Mouse (Mus musculus) hindbrain, embryonic 11.5 days (tissue): ENCODE data around the gene Nqo1. TPM values are rescaled to one million over a fixed set of nuclear protein-coding genes. Genes with fewer than 3 reads are reported as not detected.
A peak's percentile ranks its signal among the peaks of the same experiment; 100 is the strongest.

Source experiments
- ATAC-seq: fragments of 200-750 bp; cut with Nextera tagmentation; 2 replicates; pipeline ENCODE4 v1.8.0; 2017; ENCODE audit warnings: mild to moderate bottlenecking, moderate TSS enrichment, moderate library complexity; ENCODE audit not compliant: low FRiP score
- DNase-seq: peaks from one replicate; pipeline ENCODE4 v3.0.0-alpha.2; 2015; ENCODE audit warnings: low spot score
- H3K27ac ChIP-seq: fragments of 300-500 bp; sonication (generic); 2 replicates; pipeline ENCODE4 v1.5.1; 2014; ENCODE audit warnings: mild to moderate bottlenecking, low read depth, low read length
- H3K27me3 ChIP-seq: fragments of 300-500 bp; sonication (generic); 2 replicates; pipeline ENCODE4 v1.6.1; 2014; ENCODE audit warnings: mild to moderate bottlenecking, low read length, moderate library complexity, mixed read lengths; ENCODE audit not compliant: control insufficient read depth, insufficient read depth
- H3K36me3 ChIP-seq: fragments of 300-500 bp; sonication (generic); 2 replicates; pipeline ENCODE4 v1.6.1; 2014; ENCODE audit warnings: mild to moderate bottlenecking, low read length, moderate library complexity, mixed read lengths; ENCODE audit not compliant: control insufficient read depth, insufficient read depth
- H3K4me1 ChIP-seq: fragments of 300-500 bp; sonication (generic); replicated peaks from 2 replicates; pipeline ENCODE4 v1.6.1; 2014; ENCODE audit warnings: low read length, mixed read lengths; ENCODE audit not compliant: control insufficient read depth, insufficient read depth
- H3K4me2 ChIP-seq: fragments of 300-500 bp; sonication (generic); replicated peaks from 2 replicates; pipeline ENCODE4 v1.6.1; 2014; ENCODE audit warnings: mild to moderate bottlenecking, low read depth, low read length
- H3K4me3 ChIP-seq: fragments of 300-500 bp; sonication (generic); 2 replicates; pipeline ENCODE4 v1.5.1; 2014; ENCODE audit warnings: low read depth, low read length
- H3K9ac ChIP-seq: fragments of 300-500 bp; sonication (generic); 2 replicates; pipeline ENCODE4 v1.6.1; 2014; ENCODE audit warnings: low read depth, low read length
- H3K9me3 ChIP-seq: fragments of 300-500 bp; sonication (generic); 2 replicates; pipeline ENCODE4 v1.6.1; 2016; ENCODE audit warnings: low read length; ENCODE audit not compliant: control insufficient read depth
- WGBS: fragments of 180-500 bp; shearing (Covaris S2); extraction: QIAGEN DNeasy Blood & Tissue Kit; methylation state at CpG from one replicate; pipeline ENCODE4 v1.1.7; 2014; 5-methylcytosine and 5-hydroxymethylcytosine counted together
- polyA plus RNA-seq: library from polyadenylated mRNA; unstranded; fragments of >200 nt; fragmentation: Nextera tagmentation; extraction: Ambion mirVana; gene quantifications from 2 replicates; pipeline ENCODE4 v1.2.1, GENCODE M21; 2014

The Nqo1 gene
- 5.5 and 7.7 TPM in 2 replicates for polyA plus RNA-seq

- Histone ChIP-seq H3K36me3 (no peaks in the 10 kb centered on the region), H3K4me1 (no peaks in the 10 kb centered on the region; the same call in 1 of the 2 replicates), H3K9ac (no peak within 1 kb of the TSS; the same call in 1 of the 2 replicates), H3K4me2 (peak within 1 kb of the TSS; percentile 44), H3K4me3 (peak within 1 kb of the TSS; percentile 15), H3K9me3 (no peaks in the 10 kb centered on the region), H3K27ac (no peak within 1 kb of the TSS), H3K27me3 (no peaks in the 10 kb centered on the region)
- 18% methylated on average over 22 of the region's 22 CpGs for WGBS
- ATAC-seq (peak; percentile 90), DNase-seq (peak; percentile 80)
Observed at GRCm38 (mm10) chr8:107403038-107403781, at the start of gene Nqo1. Gene Nqo1, minus strand, starts transcription at chr8:107403206.

DNA sequence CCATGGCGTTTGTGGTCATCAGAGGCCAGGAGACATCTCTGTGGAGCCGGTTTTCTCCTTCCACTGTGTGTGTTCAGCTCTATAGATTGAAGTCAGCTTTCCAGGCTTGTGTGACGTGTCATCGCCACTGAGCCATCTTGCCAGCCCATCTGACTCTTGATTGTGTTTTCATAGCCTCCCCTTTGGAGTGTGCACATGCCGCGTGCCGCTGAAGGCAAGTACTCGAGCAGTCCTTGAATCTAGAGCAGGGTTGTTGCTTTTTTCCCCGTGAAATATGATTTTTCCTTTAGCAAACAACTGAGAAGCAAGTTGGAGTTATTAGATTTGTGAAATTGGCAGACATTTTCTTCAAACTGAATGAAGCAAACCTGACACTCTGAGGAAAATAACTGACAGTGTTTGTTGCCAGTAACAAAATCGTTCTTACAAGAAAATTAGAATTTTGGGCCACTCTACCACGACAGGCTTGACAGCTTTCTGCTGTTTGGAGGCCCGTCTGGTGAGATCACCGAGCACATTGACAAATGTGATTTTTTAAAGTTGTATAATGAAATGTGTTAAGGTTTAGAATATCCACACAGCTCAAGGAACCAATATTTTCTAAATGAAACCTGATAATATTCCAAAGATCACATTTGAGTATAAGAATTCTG is 48.5 kb upstream of the Nqo1 start:
- Histone ChIP-seq H3K4me3 (no peak overlapping the region), H3K36me3 (no peaks in the 10 kb centered on the region), H3K9me3 (no peaks in the 10 kb centered on the region), H3K4me2 (no peak overlapping the region), H3K27ac (no peak overlapping the region), H3K27me3 (no peaks in the 10 kb centered on the region), H3K4me1 (no peaks in the 10 kb centered on the region), H3K9ac (no peak overlapping the region)
- 93% methylated on average over 13 of the region's 13 CpGs for WGBS
- no peak for DNase-seq
- ATAC-seq = no peak

DNA sequence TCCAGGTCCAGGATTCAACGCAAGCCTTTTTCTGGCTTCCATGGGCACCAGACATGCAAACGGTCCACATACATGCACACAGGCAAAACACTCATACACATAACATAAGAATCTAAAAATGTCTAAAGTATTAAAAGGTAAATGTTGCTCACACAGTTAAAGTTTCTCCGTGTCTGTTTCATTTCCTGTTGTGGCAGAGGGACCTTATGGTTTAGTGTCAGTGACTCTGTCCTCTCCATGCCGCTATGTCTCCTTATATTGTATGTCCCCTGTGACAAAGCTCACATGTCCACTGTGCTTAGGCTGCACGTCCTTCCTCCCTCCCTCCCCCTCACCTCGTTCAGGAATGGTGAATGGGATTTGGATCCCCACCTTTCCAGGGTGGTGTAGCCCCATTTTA is 46.6 kb upstream of the Nqo1 start:
- H3K9ac ChIP-seq = no peak overlapping the region
- no peak overlapping the region for H3K4me2 ChIP-seq
- no peaks in the 10 kb centered on the region for H3K36me3 ChIP-seq
- 77% methylated on average over 6 of the region's 6 CpGs for WGBS
- no peaks in the 10 kb centered on the region for H3K4me1 ChIP-seq
- ATAC-seq = no peak
- no peaks in the 10 kb centered on the region for H3K9me3 ChIP-seq
- H3K27ac ChIP-seq = no peak overlapping the region
- no peak for DNase-seq
- H3K27me3 ChIP-seq = no peaks in the 10 kb centered on the region
- H3K4me3 ChIP-seq = no peak overlapping the region

DNA sequence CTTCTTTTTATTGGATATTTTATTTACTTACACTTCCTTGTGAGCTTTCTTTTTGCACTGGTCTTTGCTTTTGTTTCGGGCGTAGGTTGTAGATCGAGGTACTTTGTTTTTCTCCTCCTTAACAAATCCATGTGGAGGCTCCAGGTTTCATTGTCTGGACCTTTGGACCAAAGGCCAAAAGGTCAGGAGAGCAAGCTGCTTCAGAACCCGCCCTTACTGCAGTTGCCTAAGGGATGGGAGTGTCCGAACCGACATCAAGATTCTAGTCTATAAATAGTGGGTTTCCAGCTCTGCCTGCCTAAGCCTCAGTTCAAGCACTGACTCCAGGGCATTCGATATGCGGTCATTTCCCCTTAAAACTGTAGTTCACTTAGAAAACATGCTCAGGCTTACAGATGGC is 46.1 kb upstream of the Nqo1 start:
- H3K9ac ChIP-seq = no peak overlapping the region
- no peaks in the 10 kb centered on the region for H3K36me3 ChIP-seq
- no peaks in the 10 kb centered on the region for H3K4me1 ChIP-seq
- no peak overlapping the region for H3K4me2 ChIP-seq
- no peak for DNase-seq
- H3K4me3 ChIP-seq = no peak overlapping the region
- no peaks in the 10 kb centered on the region for H3K9me3 ChIP-seq
- no peaks in the 10 kb centered on the region for H3K27me3 ChIP-seq
- H3K27ac ChIP-seq = no peak overlapping the region
- ATAC-seq = no peak
- 33% methylated on average over 8 of the region's 8 CpGs for WGBS

DNA sequence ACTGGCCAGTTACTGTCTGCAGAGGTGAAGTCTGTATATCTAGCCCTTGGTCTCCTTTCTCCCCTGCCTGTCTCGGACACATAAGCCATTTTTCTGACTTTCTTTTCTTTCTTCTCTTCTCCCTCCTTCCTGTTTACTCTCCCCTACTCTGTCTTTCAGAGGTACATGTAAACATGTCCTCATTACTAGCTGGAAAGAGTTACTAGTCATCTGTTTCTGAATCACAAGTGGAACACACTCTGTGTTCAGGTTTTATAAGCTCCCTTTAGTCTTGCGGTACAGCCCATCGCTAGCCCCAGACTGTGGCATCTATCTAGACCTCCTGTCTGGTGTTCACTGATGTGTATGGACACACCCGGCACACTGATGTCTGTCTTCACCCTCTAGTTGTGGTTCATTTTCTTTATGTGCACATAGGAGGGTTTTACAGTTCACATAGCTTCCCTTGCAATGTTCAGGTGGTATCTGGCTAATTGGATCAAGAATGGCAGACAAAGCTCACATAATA is 45.4 kb upstream of the Nqo1 start:
- ATAC-seq (no peak), DNase-seq (no peak)
- Histone ChIP-seq H3K9ac (no peak overlapping the region), H3K4me2 (no peak overlapping the region), H3K4me1 (no peaks in the 10 kb centered on the region), H3K9me3 (no peaks in the 10 kb centered on the region), H3K27me3 (no peaks in the 10 kb centered on the region), H3K4me3 (no peak overlapping the region), H3K36me3 (no peaks in the 10 kb centered on the region), H3K27ac (no peak overlapping the region)
- WGBS = 70% methylated on average over 4 of the region's 4 CpGs

DNA sequence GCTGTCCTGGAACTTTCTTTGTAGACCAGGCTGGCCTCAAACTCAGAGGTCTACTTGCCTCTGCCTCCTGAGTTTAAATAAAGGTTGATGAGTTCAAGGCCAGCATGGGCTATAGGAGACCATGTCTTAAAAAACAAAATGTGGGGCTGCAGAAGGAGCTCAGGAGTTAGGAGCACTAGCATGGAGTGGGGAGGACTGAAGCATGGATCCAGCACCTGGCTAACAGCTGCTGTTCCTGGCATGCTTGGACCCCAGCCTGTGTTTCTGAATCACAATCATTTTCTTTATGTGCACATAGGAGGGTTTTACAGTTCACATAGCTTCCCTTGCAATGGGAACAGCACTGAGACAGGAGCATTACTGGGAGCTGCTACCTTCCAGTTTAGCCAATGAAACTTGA is 44.7 kb upstream of the Nqo1 start:
- DNase-seq (no peak), ATAC-seq (no peak)
- H3K4me3 ChIP-seq = no peak overlapping the region
- no peak overlapping the region for H3K9ac ChIP-seq
- no peaks in the 10 kb centered on the region for H3K9me3 ChIP-seq
- no peak overlapping the region for H3K27ac ChIP-seq
- H3K27me3 ChIP-seq = no peaks in the 10 kb centered on the region
- no peaks in the 10 kb centered on the region for H3K36me3 ChIP-seq
- H3K4me2 ChIP-seq = no peak overlapping the region
- H3K4me1 ChIP-seq = no peaks in the 10 kb centered on the region

DNA sequence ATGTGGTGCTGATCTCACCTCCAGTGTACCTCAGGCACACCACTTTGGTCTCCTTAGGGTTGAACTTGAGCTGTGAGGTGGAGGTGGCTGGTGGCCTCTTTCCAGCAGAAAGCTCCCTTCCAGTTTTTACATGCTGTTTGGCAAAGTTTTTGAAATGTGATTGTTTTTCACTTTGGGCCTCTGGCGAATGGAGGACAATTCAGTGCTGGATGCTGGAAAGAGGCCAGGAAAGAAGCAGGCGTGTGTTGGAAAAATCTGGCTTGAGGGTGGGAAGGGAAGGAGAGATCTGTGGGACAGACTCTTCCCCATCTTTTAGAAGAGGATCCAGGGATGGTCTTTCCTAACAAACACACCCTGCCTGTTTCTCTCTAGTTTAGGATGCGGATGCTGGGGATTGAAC is 41.6 kb upstream of the Nqo1 start:
- no peak for ATAC-seq
- no peak overlapping the region for H3K4me2 ChIP-seq
- no peak for DNase-seq
- WGBS = 95% methylated on average over 3 of the region's 3 CpGs
- H3K4me3 ChIP-seq = no peak overlapping the region
- H3K4me1 ChIP-seq = no peaks in the 10 kb centered on the region
- no peaks in the 10 kb centered on the region for H3K9me3 ChIP-seq
- H3K27me3 ChIP-seq = no peaks in the 10 kb centered on the region
- no peak overlapping the region for H3K27ac ChIP-seq
- H3K9ac ChIP-seq = no peak overlapping the region
- no peaks in the 10 kb centered on the region for H3K36me3 ChIP-seq

- H3K27ac ChIP-seq = no peak overlapping the region
- no peak overlapping the region for H3K4me2 ChIP-seq
- H3K4me3 ChIP-seq = no peak overlapping the region
- ATAC-seq (no peak), DNase-seq (no peak)
- no peak overlapping the region for H3K9ac ChIP-seq
- no peaks in the 10 kb centered on the region for H3K9me3 ChIP-seq
- H3K4me1 ChIP-seq = peaks cover 2% of the 10 kb centered on the region; the same call in 1 of the 2 replicates
- WGBS = 91% methylated on average over 3 of the region's 3 CpGs
- H3K36me3 ChIP-seq = no peaks in the 10 kb centered on the region
- H3K27me3 ChIP-seq = no peaks in the 10 kb centered on the region
Observed at GRCm38 (mm10) chr8:107439880-107440625, 37.0 kb upstream of the Nqo1 start.
